Mouse (Mus musculus) megakaryocyte, embryonic 14.5 days (primary cell): ENCODE data around the gene Fgfr2.

ENCODE experiments used
- FLI1 ChIP-seq: IDR thresholded peaks from 2 replicates; pipeline ENCODE4 v1.6.1; 2012; ENCODE audit warnings: low read length, inconsistent platforms, mixed read lengths
- GATA1 ChIP-seq: IDR thresholded peaks from 3 replicates; pipeline ENCODE4 v1.6.1; 2012; ENCODE audit warnings: mixed read lengths, low read length, inconsistent platforms, borderline replicate concordance

- TF ChIP-seq GATA1, result no peak
- no peak for TF ChIP-seq FLI1
Observed at GRCm38 (mm10) chr7:132333078-132333477, 790.1 kb downstream of the Fgfr2 start.
